Mouse (Mus musculus) forebrain, postnatal 0 days (tissue): Measurements from ENCODE around the gene Dzip1. TPM values are rescaled to one million over a fixed set of nuclear protein-coding genes. Genes with fewer than 3 reads are reported as not detected.
A peak's percentile ranks its signal among the peaks of the same experiment; 100 is the strongest.

Experiments
- ATAC-seq: fragments of 200-750 bp; cut with Nextera tagmentation; 2 replicates; pipeline ENCODE4 v1.8.0; 2017; ENCODE audit warnings: mild to moderate bottlenecking, moderate library complexity
- DNase-seq: peaks from one replicate; pipeline ENCODE4 v3.0.0-alpha.2; 2015
- H3K27ac ChIP-seq: fragments of 300-500 bp; sonication (generic); 2 replicates; pipeline ENCODE4 v1.5.1; 2014; ENCODE audit warnings: low read depth, mild to moderate bottlenecking, antibody characterized with exemption, low read length, moderate library complexity, mixed read lengths
- H3K27me3 ChIP-seq: fragments of 300-500 bp; sonication (generic); 2 replicates; pipeline ENCODE4 v1.6.1; 2014; ENCODE audit warnings: mild to moderate bottlenecking, low read length, mixed read lengths; ENCODE audit not compliant: insufficient read depth
- H3K36me3 ChIP-seq: fragments of 300-500 bp; sonication (generic); 2 replicates; pipeline ENCODE4 v1.6.1; 2014; ENCODE audit warnings: mild to moderate bottlenecking, moderate library complexity; ENCODE audit not compliant: insufficient read depth
- H3K4me1 ChIP-seq: fragments of 300-500 bp; sonication (generic); 2 replicates; pipeline ENCODE4 v1.6.1; 2014; ENCODE audit warnings: antibody characterized with exemption; ENCODE audit not compliant: insufficient read depth
- H3K4me2 ChIP-seq: fragments of 300-500 bp; sonication (generic); 2 replicates; pipeline ENCODE4 v1.6.1; 2014; ENCODE audit warnings: low read depth, mild to moderate bottlenecking, moderate library complexity
- H3K4me3 ChIP-seq: fragments of 300-500 bp; sonication (generic); 2 replicates; pipeline ENCODE4 v1.5.1; 2014; ENCODE audit warnings: low read depth, low read length, mixed read lengths
- H3K9ac ChIP-seq: fragments of 300-500 bp; sonication (generic); 2 replicates; pipeline ENCODE4 v1.6.1; 2014; ENCODE audit warnings: mild to moderate bottlenecking
- H3K9me3 ChIP-seq: fragments of 300-500 bp; sonication (generic); 2 replicates; pipeline ENCODE4 v1.6.1; 2016; ENCODE audit warnings: low read length
- CTCF ChIP-seq: sonication (generic); IDR thresholded peaks from 2 replicates; pipeline ENCODE4 v1.5.1; 2016; ENCODE audit warnings: antibody characterized with exemption, control low read depth, low read depth
- WGBS: fragments of 180-500 bp; shearing (Covaris S2); extraction: QIAGEN DNeasy Blood & Tissue Kit; methylation state at CpG from one replicate; pipeline ENCODE4 v1.1.7; 2014; 5-methylcytosine and 5-hydroxymethylcytosine counted together
- polyA plus RNA-seq: library from polyadenylated mRNA; unstranded; fragments of >200 nt; fragmentation: Nextera tagmentation; extraction: Ambion mirVana; gene quantifications from 2 replicates; pipeline ENCODE4 v1.2.1, GENCODE M21; 2015
- total RNA-seq: library from RNA; depleted of rRNA; stranded (reverse); fragments of >200 nt; gene quantifications from 2 replicates; pipeline ENCODE4 v1.2.3, GENCODE M21; 2014

The Dzip1 gene
- total and polyA plus RNA-seq, 2 experiments from 2014 or later: 48.2 to 205 TPM

DNA sequence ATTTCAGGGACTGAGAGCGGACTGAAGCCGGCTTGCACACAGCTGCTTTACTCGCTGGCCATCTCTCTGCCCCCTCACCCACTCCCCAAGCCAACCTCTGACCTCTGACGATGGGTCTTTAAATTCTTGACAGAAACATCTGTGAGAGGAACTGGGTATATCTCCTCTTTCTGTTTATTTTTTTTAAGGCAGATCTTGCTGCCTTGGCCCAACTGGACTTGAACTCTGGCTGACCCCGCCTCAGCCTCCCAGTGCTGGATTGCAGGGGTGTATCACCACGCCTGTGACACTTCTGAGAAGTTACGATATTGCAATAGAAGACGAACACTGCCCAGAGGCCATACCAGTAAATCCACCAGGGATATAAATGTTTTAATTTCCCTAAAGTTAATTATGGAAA is 15.4 kb downstream of the Dzip1 start:
- no peak for ATAC-seq
- no peak for TF ChIP-seq CTCF
- 94% methylated on average over 8 of the region's 8 CpGs for WGBS

DNA sequence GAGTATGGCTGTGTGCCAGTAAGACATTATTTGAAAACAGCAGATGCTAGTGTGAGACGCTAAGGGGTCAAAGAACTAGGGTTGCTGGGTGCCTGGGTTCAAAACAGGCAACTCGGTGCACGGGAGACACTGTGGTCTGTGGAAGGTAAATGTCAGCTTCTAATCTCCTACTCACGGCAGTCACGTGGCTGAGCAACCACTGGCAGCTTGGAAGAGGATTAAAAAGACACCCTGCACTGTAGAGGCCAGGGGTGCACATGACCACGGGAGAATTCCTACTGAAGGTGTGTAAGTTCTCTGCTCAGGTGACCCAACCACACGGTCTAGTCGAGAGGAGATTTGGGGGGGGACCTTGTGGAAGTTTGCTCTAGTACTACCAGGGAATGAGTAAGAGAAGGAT is 17.7 kb downstream of the Dzip1 start:
- no peak for ATAC-seq
- WGBS: 63% methylated on average over 8 of the region's 8 CpGs
- Histone ChIP-seq H3K27ac (no peak overlapping the region), H3K36me3 (peaks cover 69% of the 10 kb centered on the region), H3K27me3 (no peaks in the 10 kb centered on the region), H3K4me1 (no peaks in the 10 kb centered on the region), H3K4me3 (no peak overlapping the region), H3K9ac (no peak overlapping the region), H3K9me3 (no peaks in the 10 kb centered on the region), H3K4me2 (no peak overlapping the region)
- no peak for TF ChIP-seq CTCF
- no peak for DNase-seq

More for the DNA sequence above, 15.4 kb downstream of the Dzip1 start:
- H3K9ac ChIP-seq: no peak overlapping the region
- no peak overlapping the region for H3K27ac ChIP-seq
- H3K36me3 ChIP-seq: peaks cover 73% of the 10 kb centered on the region
- no peaks in the 10 kb centered on the region for H3K27me3 ChIP-seq
- H3K9me3 ChIP-seq: no peaks in the 10 kb centered on the region
- no peaks in the 10 kb centered on the region for H3K4me1 ChIP-seq
- H3K4me3 ChIP-seq: no peak overlapping the region
- no peak for DNase-seq
- H3K4me2 ChIP-seq: no peak overlapping the region

DNA sequence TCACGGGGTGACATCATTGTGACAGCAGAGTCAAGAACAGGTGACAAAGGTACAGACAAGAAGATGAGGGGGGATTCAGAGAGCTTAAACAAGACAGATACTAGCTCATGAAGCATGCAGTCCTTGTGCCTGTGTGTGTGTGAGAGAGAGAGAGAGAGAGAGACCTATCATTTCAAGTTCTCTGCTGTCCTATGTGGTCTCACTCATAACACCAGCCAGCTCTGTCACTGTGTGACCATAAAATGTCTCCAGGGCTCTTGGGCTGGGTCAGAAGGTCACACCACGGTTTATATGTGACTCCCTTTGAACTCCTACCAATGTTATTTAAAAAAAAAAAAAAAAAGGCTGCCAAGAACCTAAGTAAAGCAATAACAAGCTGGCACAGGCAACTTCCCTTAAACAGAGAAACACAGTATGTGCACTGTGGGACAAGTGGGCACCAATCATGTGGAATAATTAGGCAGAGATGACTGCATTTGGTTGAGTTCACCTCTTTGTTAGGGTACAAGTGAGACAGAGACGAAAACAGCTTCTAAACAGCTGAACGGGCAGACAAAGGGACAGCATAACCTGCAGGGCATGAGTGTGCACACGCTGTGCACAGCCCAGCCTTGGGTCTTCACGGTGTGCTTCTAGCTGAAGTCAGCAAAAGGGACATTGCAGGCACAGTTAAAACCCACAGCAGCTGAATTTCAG is 21.2 kb downstream of the Dzip1 start:
- no peaks in the 10 kb centered on the region for H3K27me3 ChIP-seq
- no peak overlapping the region for H3K4me2 ChIP-seq
- TF ChIP-seq CTCF: no peak
- 18% methylated on average over 6 of the region's 6 CpGs for WGBS
- no peaks in the 10 kb centered on the region for H3K9me3 ChIP-seq
- H3K36me3 ChIP-seq: peaks cover 71% of the 10 kb centered on the region
- H3K9ac ChIP-seq: no peak overlapping the region
- H3K27ac ChIP-seq: no peak overlapping the region
- DNase-seq: no peak
- H3K4me3 ChIP-seq: no peak overlapping the region
- no peaks in the 10 kb centered on the region for H3K4me1 ChIP-seq
- peak; percentile 61 for ATAC-seq

DNA sequence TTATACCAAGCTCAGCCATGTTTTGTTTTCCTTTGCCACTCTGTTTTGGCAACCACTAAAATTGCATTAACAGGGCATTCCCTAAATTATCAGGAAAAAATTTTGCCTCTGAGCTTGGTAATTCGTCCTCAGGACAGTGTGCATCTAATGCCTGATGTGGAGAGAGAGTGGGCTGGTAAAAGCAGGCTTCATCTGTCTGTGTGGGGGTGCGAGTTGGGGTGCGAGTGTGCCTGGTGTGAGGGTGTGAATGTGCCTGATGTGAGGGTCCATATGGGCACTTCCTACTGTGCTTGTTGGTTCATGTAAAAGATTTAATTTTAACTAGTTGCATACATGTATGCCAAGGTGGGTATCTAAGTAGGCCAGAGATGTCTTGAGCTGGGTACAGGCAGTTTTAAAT is 21.9 kb downstream of the Dzip1 start:
- Histone ChIP-seq H3K36me3 (peaks cover 67% of the 10 kb centered on the region), H3K4me2 (no peak overlapping the region), H3K27ac (no peak overlapping the region), H3K4me1 (no peaks in the 10 kb centered on the region), H3K27me3 (no peaks in the 10 kb centered on the region), H3K9ac (no peak overlapping the region), H3K4me3 (no peak overlapping the region), H3K9me3 (no peaks in the 10 kb centered on the region)
- ATAC-seq: no peak
- no peak for TF ChIP-seq CTCF
- no peak for DNase-seq
- WGBS: 67% methylated on average over 3 of the region's 3 CpGs

- ATAC-seq: no peak
- 98% methylated on average over 1 of the region's 1 CpGs for WGBS
Observed at GRCm38 (mm10) chr14:118900911-118901310, 24.3 kb downstream of the Dzip1 start.

DNA sequence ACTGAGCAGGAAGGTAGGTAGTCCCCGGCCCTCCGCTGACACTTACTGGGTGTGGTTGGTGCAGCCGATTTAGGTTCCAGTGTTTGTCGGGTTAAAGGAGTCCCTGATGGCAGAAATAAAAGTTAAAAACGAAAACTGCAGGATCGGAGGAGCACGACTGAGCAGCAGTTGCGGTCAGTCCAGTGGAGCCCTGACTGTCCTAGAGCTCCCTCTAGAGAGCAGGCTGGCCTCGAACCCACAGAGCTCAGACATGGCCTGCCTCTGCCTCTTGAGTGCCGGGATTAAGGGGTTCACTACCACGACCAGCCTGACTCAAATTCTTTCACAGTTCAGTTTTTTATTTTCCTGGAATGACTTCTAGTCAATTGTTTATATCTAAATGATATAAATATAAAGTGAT is 25.3 kb downstream of the Dzip1 start:
- 82% methylated on average over 11 of the region's 11 CpGs for WGBS
- peaks cover 62% of the 10 kb centered on the region for H3K36me3 ChIP-seq

More at GRCm38 (mm10) chr14:118900911-118901310, 24.3 kb downstream of the Dzip1 start:
- Histone ChIP-seq H3K9ac (no peak overlapping the region), H3K4me3 (no peak overlapping the region), H3K27me3 (no peaks in the 10 kb centered on the region), H3K36me3 (peaks cover 67% of the 10 kb centered on the region), H3K4me1 (no peaks in the 10 kb centered on the region), H3K4me2 (no peak overlapping the region), H3K27ac (no peak overlapping the region), H3K9me3 (no peaks in the 10 kb centered on the region)
- peak; percentile 26; the same call in 1 of the 2 replicates for TF ChIP-seq CTCF
- no peak for DNase-seq

DNA sequence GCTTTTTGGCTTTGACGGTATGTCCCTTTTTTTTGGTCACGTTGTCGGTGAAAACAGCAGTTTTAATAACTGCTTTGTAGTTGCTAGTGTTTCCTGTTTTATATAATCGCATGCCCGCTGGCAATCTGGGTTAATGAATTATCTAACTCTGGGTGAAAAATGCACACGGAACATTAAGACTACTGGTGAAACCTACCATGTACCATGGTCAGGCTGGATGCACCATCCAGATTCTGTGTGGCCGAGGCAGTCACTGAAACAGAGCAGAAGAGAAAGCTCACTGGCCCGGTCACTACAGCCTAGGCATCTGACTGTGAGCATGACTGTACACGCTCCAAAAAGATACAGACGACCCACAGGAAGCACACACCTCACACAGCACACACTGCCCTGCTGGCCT is 29.6 kb downstream of the Dzip1 start:
- no peak for ATAC-seq
- H3K4me2 ChIP-seq: no peak overlapping the region
- no peaks in the 10 kb centered on the region for H3K4me1 ChIP-seq
- H3K4me3 ChIP-seq: no peak overlapping the region
- H3K9me3 ChIP-seq: no peaks in the 10 kb centered on the region
- no peak for TF ChIP-seq CTCF
- no peak overlapping the region for H3K9ac ChIP-seq
- WGBS: 96% methylated on average over 10 of the region's 10 CpGs
- H3K36me3 ChIP-seq: peaks cover 61% of the 10 kb centered on the region
- no peaks in the 10 kb centered on the region for H3K27me3 ChIP-seq
- no peak overlapping the region for H3K27ac ChIP-seq
- no peak for DNase-seq

More for the DNA sequence above, 25.3 kb downstream of the Dzip1 start:
- TF ChIP-seq CTCF: no peak
- no peak for ATAC-seq
- DNase-seq: no peak
- Histone ChIP-seq H3K4me2 (no peak overlapping the region), H3K4me1 (no peaks in the 10 kb centered on the region), H3K27me3 (no peaks in the 10 kb centered on the region), H3K9me3 (no peaks in the 10 kb centered on the region), H3K4me3 (no peak overlapping the region), H3K9ac (no peak overlapping the region), H3K27ac (no peak overlapping the region)
